Mouse (Mus musculus): ENCODE data around the gene Sec23b. TPM values are rescaled to one million over a fixed set of nuclear protein-coding genes. Genes with fewer than 3 reads are reported as not detected.

The Sec23b gene
- total RNA-seq, 2 experiments from 2014 or later = 47.0 to 53.1 TPM

DNA sequence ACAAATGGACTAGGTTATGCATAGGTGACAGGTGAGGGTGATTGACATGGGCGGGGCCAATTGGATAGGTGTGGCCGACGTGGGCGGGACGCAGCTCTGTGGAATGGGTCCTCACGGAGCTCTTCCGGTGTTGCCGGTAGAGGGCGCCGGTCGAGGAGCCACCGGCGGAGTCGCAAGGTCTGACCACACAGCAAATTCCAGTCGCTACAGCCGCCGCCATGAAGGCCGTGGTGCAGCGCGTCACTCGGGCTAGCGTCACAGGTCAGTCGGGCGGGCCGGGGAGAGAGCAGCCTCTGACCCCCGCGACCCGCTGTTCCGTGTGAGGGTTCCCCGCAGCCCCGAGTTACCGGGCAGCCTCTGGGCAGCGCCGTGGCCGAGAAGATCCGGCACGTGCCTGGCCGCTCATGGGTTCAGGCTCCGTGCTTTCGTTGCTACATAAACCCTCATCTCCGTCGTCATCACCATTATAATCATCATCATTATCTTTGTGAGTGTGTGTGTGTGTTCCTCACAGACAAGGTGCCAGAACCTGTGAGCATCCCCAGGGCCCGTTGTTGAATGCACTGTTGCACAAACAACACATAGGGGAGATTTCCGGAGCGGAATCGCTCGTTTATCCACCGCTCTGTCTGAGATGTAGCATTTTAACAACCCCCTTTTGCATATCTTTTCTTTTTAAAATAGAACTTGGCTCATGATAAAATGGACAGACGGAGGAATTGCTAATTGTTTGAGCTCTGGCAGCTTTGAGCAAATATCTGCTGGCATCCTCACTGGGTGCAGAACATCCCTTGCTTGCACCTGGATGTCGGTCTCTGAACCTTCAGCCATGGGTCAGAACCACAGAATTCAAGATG is 44.0 kb downstream of the Sec23b start, which contains the start of gene Dtd1:
Gene Dtd1 (plus strand): TSS at position 67 of the 857 bp plus-strand sequence.
- peak; percentile 79 to 85 for DNase-seq (ENCODE audit: extremely low spot score in 1 of 2, low spot score in 1 of 2)

DNA sequence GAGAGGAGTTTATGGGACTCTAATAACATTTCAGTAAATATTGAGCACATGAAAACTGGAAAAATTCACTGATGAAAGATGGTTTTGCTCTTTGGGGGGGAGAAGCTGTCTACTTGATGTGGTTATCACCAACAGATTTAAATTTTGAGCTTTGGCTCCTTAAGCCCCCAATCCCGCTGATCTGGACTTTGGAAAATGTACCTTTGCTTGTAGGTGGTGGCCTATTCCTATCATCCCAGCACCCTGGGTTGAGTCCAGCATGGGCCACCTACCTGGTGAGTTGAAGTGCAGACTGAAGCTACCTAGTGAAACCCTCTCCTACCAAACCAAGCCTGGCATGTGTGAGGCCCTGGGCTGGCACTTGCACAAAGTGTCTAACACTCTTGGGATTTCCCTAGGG is 45.5 kb downstream of the Sec23b start:
- no peak for DNase-seq (ENCODE audit: extremely low spot score in 1 of 2, low spot score in 1 of 2)

DNA sequence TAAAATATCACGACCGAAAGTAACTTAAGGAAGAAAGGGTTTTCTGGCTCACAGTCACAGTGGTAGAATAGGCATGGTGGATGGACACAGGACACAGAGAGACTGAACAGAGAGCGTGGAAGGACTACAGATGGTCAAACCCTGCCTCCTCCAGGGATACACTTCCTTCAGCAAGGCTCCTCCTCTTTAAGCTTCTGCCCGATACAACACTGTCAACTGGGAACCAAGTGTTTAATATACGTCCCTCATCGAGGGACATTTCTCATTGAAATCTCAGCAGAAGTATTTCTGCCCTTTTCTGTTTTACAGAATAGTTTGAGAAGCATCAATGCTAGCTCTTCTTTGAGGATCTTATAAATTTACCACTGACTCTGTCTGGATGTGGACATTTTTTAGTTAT is 57.9 kb downstream of the Sec23b start:
- no peak for DNase-seq (ENCODE audit: extremely low spot score in 1 of 2, low spot score in 1 of 2)

DNA sequence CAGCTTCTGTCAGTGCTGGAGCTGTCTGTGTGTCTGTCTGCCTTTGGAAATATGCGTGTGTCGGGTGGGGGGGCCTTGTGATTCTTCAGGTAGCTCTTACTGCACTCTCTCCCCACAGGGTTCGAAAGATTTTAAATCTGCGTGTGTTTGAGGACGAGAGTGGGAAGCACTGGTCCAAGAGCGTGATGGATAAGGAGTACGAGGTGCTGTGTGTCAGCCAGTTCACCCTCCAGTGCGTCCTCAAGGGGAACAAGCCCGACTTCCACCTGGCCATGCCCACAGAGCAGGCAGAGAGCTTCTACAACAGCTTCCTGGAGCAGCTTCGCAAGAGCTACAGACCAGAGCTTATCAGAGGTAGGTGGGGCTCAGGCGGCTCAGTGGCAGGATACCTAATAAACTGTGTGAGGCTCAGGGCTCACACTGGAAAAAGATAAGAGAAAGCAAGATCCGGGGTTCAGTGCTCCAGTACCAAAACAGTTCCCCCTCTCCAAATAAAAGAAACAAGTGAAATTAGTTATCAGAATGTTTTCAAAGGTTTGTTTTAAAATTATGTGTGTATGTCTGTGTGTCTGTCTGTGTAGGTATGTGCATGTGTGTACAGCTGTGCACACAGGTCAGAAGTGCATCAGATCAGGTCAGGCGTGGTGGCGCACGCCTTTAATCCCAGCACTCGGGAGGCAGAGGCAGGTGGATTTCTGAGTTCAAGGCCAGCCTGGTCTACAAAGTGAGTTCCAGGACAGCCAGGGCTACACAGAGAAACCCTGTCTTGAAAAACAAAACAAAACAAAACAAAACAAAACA is 61.2 kb downstream of the Sec23b start:
- DNase-seq (ENCODE audit: extremely low spot score in 1 of 2, low spot score in 1 of 2) = no peak

DNA sequence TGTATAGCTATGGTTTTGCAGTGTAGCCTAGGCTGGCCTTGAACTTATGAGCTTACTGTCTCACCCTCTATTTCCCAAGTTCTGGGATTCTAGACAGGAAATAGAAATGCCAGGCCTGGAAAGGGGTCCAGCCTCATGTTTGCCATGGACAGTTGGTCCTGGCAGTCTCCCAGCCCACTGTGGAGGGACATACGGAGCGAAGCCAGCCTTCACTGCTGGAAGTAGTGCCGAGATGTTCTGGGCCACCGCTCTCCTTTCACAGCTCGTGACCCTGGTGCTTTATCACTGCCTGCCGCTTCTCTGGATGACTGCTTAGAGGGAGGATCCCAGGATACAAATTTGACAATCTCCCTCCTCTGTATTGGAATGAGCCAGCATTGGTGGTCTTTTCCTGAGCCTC is 65.5 kb downstream of the Sec23b start:
- no peak for DNase-seq (ENCODE audit: extremely low spot score in 1 of 2, low spot score in 1 of 2)

DNA sequence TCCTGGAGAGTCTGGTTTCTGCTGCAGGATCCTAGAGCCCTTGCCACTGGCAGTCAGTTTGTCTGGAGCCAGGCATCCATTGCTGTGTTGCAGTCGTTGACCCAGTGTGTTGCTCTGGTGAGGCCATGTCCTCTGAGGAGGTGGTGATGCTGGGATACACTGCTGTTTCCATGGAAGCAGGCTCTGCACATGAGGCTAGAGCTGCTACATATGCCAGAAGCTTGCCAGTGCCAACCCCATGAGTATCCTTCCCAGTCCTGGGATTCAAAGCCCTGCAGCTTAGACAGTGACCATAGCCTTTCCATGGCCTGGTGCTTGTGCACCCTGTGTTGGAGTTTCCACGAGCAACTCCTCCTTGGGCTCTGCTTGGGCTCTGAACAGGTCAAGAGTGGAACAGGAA is 77.5 kb downstream of the Sec23b start:
- no peak for DNase-seq (ENCODE audit: extremely low spot score in 1 of 2, low spot score in 1 of 2)

- DNase-seq (ENCODE audit: extremely low spot score in 1 of 2, low spot score in 1 of 2) = no peak
Measured at GRCm38 (mm10) chr2:144634231-144634630, 78.2 kb downstream of the Sec23b start.

DNA sequence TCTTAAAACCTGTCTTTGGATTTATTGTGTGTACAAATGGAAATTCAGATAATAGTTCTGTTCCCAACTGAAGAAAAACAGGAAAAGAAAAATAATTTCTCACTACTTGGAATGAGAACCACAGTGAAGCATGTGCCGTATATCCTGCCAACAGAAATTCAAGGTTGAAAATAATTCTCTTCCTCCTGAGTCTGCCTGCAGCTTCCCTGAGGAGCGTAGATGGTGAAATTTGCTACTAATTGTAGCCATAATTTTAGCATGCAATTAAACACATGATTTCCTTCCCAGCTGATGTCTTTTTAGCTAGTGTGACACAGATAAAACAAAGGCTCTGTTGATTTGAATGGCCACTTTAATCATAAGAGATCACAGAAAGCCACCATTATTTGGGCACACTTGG is 78.7 kb downstream of the Sec23b start:
- no peak for DNase-seq (ENCODE audit: extremely low spot score in 1 of 2, low spot score in 1 of 2)

DNA sequence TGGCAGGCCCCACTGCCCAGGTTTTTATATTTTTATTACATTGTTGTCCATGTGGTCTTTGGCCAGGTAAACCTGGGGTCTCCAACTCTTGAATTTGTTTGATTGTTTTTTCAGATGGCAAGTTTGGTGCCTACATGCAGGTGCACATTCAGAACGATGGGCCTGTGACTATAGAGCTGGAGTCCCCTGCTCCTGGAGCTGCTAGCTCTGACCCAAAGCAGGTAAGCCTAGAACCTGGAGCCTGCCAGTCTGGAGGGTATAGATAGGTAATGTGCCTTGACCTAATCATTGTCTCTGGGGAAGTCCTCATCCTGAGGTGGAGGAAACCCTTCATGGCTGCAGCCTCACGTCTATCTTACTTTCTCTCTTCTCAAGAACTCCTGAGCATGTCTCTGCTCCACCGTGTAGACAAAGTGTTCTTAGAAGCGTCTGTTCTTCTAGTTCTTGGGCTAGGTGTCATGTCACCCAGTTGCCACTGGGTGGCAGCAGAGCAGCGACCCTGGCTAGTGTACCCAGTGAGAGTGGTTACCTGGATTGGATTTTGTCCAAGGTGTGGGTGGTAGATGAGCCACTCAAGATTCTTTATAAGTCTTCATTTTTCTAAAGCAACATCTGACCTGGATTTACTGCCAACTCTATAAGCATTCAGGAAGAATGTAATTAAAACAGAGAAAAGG is 79.8 kb downstream of the Sec23b start:
- peak; percentile 42 to 66 for DNase-seq (ENCODE audit: extremely low spot score in 1 of 2, low spot score in 1 of 2)

DNA sequence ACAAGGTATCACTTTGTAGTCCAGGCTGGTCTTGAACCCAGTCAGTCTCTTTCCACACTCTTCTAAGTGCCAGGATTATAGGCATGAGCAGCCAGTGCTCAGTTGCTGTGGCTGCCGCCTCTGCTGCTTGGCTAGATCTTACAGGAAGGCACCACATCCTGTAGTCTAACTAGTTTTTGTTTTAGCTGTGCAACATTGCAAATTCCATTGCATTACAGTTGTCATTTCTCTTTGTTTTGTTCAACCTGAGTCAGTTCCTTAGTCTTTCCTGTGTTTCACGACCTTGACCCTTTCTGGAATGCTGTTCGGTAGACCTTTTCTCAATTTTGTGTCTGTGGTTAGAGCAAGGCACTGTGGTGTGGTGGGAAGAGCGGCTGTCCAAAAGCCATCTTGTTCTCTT is 81.2 kb downstream of the Sec23b start:
- DNase-seq (ENCODE audit: extremely low spot score in 1 of 2, low spot score in 1 of 2) = no peak

DNA sequence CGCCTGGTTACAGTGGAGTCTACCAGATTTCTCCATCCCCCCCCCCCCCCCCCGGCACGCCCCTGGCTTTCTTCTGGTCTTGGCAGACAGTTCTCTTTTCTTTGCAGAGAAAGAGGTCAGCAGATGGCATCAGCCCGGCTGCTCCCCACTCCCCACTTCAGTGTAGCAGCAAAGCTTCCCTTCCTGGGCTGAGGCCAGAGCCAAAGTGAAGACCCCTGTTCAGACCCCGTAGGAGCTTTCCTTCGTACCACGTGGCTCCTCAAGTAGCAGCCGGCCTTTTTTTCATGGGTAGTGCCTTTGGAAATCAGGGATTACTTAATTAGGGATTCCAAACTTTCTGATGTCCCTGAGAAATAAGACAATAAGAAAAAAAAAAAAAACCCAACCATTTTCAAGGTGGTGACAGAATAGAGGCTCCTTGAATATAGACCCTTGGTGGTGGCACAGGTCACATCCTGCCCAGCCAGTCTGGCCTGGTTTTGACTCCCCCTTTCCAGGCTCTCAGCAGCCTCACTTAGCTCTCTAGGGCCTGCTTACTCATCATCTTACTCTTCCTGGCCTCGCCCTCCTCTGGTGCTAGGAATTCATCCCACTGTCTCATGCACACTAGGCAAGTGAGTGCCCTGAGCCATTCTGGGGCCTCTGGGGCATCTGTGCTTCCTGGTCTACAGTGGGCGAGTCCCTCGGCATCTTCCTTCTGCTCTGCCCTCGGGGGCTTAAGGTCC is 81.8 kb downstream of the Sec23b start:
- DNase-seq (ENCODE audit: extremely low spot score in 1 of 2, low spot score in 1 of 2) = no peak

DNA sequence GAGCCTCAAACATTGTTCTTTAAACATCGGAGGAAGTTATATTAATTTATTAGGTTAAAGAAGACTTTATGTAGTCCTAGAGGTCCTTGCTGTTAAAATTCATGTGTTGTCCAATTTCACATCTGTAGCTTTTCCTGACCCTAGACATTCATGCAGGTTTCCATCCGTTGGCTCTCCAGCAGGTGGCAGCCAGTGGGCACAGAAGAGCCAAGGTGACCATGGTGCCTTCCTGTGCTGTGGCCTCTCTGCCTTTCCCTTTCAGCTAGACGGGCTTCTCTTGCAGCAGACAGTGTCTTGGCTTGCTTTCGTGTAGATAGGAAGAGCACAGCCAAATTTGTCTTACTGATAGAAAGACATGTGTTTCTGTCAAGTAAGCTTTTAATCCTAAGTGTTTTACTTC is 82.7 kb downstream of the Sec23b start:
- DNase-seq (ENCODE audit: extremely low spot score in 1 of 2, low spot score in 1 of 2) = no peak

GRCm38 (mm10) chr2:144640101-144640500 is 84.1 kb downstream of the Sec23b start:
- DNase-seq (ENCODE audit: extremely low spot score in 1 of 2, low spot score in 1 of 2) = no peak

Small RNAs within 50 kb of the gene (microRNA-seq; reads per million reads assigned to microRNA genes)
- 0 reads per million in 2 experiments for gene Gm24823

Other genes starting within 250 kb of the Sec23b start
- gene Ovol2, start 224.1 kb upstream of the Sec23b start, total RNA-seq (2021) = 1 to 10 TPM in 1 of 2 experiments, under 1 TPM in 1; 0.96 to 1.0 TPM
- gene Kat14, start 187.2 kb upstream of the Sec23b start, total RNA-seq (2021) = 10 to 100 TPM; 30.9 to 31.4 TPM
- 1 to 10 TPM; 2.8 to 8.3 TPM for gene Pet117, start 187.2 kb upstream of the Sec23b start, total RNA-seq (2021)
- gene Dzank1, start 28.8 kb upstream of the Sec23b start, total RNA-seq (2021) = 100 to 1,000 TPM; 115 to 122 TPM
- 10 to 100 TPM; 23.4 to 29.2 TPM for gene Polr3f, start 28.5 kb upstream of the Sec23b start, total RNA-seq (2021)
- gene Rbbp9, start 5.4 kb upstream of the Sec23b start, total RNA-seq (2021) = 10 to 100 TPM; 27.9 to 31.8 TPM
- 10 to 100 TPM; 57.0 to 69.0 TPM for gene Smim26, start 37.8 kb downstream of the Sec23b start, total RNA-seq (2021)
- 10 to 100 TPM; 66.5 to 66.6 TPM for gene Dtd1, start 43.7 kb downstream of the Sec23b start, total RNA-seq (2021)